Mouse (Mus musculus): Measurements from ENCODE around the gene Troap. TPM values are rescaled to one million over a fixed set of nuclear protein-coding genes. Genes with fewer than 3 reads are reported as not detected.

Gene Troap
- polyA plus RNA-seq, 1 experiment: 9.0 TPM

DNA sequence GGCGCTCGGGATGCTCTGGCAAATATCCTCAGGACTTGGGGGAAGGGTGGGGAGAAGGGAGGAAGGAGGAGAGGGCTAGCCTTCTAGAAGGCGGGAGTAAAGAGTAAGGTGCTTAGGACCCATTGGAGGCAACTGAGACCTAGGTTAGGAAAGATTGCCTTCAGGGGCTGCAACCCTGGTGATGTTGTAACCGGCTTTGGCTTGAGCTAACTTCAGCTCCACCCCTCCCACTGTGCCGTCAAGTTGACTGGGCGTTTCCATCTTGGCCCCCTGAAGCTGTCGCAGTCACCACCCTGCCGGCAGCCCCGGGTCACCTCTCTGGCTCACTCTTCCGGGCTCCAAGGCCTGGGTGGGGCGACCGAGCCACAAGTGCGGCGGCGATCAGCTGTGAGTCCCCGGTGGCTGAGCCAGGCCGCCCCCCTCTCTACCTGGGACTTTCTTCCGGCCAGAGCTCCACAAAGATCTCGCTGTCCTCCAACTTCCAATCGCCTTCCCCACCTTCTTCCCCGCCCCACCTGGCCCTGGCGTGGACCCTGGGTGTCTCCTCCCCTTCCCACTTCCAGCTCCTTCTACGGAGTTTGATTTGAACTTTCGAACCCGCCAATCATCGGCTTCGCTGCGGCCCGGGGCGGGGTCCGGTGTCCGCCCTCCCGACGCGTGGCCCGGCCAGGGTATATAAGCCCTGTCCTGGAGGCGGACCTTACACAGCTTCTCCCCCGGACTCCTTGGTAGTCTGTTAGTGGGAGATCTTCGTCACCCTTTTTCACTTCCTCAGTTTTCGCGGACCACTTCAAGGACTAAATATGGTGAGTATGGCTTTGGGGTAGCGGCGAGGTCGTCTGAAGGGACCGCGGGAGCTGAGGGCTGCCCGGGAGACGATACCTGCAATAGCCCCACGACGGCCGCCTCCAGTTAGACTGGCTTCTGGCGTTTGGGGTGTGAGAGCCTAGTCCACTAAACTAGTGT lies 44.5 kb upstream of the Troap start, which contains the start of gene Tuba1c:
TSS of gene Tuba1c (plus strand) at position 273 of the 966 bp plus-strand sequence.
- H3K27me3 ChIP-seq (ENCODE audit: control insufficient read depth, insufficient read depth, low read length): no peaks in the 10 kb centered on the region
- peak within 1 kb of the TSS; percentile 98 for H3K27ac ChIP-seq (ENCODE audit: insufficient read depth, low read depth, low read length)
- H3K4me3 ChIP-seq (ENCODE audit: low read depth, low read length): peak within 1 kb of the TSS; percentile 85
- 0 out of 2 replicates have a peak, but pooled peaks cover 2% of the 10 kb centered on the region for H3K4me1 ChIP-seq (ENCODE audit: control insufficient read depth, insufficient read depth, insufficient read length, low read length)
- H3K36me3 ChIP-seq (ENCODE audit: control insufficient read depth, insufficient read depth, low read length): peaks cover 11% of the 10 kb centered on the region
- peak; percentile 97 for TF ChIP-seq POLR2A (IDR thresholded peaks at IDR 0.05; ENCODE audit: low read depth, low read length)
- no peak for TF ChIP-seq CTCF (IDR thresholded peaks at IDR 0.05; ENCODE audit: extremely low read depth, insufficient read length, insufficient replicate concordance, low read depth, low read length)
- WGBS: 1% methylated on average over 52 of the region's 52 CpGs

DNA sequence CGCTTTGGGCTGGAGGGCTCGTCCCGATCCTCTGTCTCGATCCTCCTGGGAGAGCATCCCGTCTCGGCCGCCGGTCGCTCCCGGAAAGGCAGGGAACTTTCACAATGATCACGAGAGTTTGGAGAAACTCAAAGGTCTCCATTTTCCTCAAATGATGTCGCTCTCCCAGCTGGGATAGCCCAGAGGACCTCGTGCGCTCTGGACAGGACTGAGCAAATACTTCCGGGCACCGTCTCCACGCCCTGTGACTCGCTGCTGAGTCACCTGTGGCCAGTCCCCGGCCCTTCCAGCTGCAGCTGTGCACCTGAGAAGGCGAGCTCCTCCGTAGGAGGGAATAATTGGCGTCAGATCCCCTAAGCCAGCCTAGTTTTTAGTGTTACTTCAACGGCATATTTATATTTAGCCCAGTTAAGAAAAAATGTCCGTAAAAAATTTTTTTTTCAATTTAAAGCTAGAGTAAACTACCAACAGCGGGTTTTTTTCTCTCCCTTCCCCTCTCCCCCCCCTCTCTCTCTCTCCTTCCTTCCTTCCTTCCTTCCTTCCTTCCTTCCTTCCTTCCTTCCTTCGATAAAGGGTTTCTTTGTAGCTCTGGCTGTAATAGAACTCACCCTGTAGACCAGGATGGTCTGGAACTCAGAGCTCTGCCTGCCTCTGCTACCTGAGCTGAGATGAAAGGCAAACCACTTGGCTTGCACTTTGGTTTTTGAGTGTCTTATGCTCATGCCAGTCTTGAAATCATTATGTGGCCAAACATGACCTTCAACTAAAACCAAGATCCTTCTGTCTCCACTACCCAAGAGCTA lies 43.6 kb upstream of the Troap start:
- H3K27me3 ChIP-seq (ENCODE audit: control insufficient read depth, insufficient read depth, low read length): no peaks in the 10 kb centered on the region
- 0 out of 2 replicates have a peak, but pooled peaks cover 2% of the 10 kb centered on the region for H3K4me1 ChIP-seq (ENCODE audit: control insufficient read depth, insufficient read depth, insufficient read length, low read length)
- H3K27ac ChIP-seq (ENCODE audit: insufficient read depth, low read depth, low read length): peak overlapping the region; percentile 98
- H3K36me3 ChIP-seq (ENCODE audit: control insufficient read depth, insufficient read depth, low read length): peaks cover 20% of the 10 kb centered on the region
- peak overlapping the region; percentile 85 for H3K4me3 ChIP-seq (ENCODE audit: low read depth, low read length)
- TF ChIP-seq POLR2A (IDR thresholded peaks at IDR 0.05; ENCODE audit: low read depth, low read length) (no peak; the same call in 1 of the 2 replicates), CTCF (IDR thresholded peaks at IDR 0.05; ENCODE audit: extremely low read depth, insufficient read length, insufficient replicate concordance, low read depth, low read length) (no peak)
- 2% methylated on average over 26 of the region's 26 CpGs for WGBS

DNA sequence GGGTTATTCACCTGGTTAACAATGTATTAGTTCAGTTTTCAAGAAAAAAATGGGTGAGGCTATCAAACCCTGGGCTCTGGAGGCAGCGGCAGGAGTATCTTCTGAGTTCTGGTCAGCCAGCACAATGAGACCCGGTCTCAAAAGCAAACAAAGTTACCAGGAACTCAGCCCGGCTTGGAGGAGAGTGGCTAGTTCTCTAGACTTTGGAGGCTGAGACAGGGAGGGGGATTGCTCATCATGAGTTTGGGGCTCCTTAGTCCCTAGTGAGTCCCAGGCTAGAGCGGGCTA lies 43.0 kb upstream of the Troap start:
- Histone ChIP-seq H3K4me1 (ENCODE audit: control insufficient read depth, insufficient read depth, insufficient read length, low read length) (0 out of 2 replicates have a peak, but pooled peaks cover 2% of the 10 kb centered on the region), H3K27ac (ENCODE audit: insufficient read depth, low read depth, low read length) (peak overlapping the region; percentile 98), H3K36me3 (ENCODE audit: control insufficient read depth, insufficient read depth, low read length) (peaks cover 25% of the 10 kb centered on the region), H3K4me3 (ENCODE audit: low read depth, low read length) (peak overlapping the region; percentile 85), H3K27me3 (ENCODE audit: control insufficient read depth, insufficient read depth, low read length) (no peaks in the 10 kb centered on the region)
- TF ChIP-seq CTCF (IDR thresholded peaks at IDR 0.05; ENCODE audit: extremely low read depth, insufficient read length, insufficient replicate concordance, low read depth, low read length) (no peak), POLR2A (IDR thresholded peaks at IDR 0.05; ENCODE audit: low read depth, low read length) (no peak)
- 18% methylated on average over 4 of the region's 4 CpGs for WGBS

DNA sequence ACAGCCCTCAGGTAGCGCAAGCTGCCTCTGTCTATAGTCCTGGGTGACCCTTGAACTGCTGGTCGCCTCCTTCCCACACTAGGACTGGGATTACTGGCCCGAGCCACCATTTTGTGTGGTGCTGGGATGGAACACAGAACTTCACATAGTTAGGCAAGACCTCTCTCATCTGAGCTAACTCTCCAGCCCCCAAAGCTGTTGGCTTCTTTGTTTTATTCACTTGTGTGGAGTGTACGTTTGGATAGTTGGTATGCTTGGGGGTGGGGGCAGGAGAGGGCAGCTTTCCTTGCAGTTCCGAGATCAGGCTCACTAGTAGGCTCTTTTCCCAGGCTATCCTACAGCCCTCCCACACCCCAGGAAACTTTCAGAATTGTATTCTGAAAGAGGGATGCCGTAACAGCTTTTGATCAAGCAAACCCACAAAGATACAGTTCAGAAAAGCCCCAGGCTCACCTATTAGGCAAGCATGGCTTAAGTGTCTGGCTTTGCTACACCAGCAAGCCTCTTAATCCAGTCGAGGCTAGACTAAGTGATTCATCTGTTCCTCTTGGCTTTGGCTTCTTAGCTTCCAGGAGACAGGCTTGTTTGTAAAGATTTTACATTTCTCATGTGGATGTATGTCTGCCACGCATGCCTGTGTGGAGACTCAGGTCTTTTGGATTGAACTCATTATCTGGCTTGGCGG lies 42.2 kb upstream of the Troap start:
- Histone ChIP-seq H3K27me3 (ENCODE audit: control insufficient read depth, insufficient read depth, low read length) (no peaks in the 10 kb centered on the region), H3K36me3 (ENCODE audit: control insufficient read depth, insufficient read depth, low read length) (peaks cover 29% of the 10 kb centered on the region), H3K4me1 (ENCODE audit: control insufficient read depth, insufficient read depth, insufficient read length, low read length) (0 out of 2 replicates have a peak, but pooled peaks cover 2% of the 10 kb centered on the region), H3K27ac (ENCODE audit: insufficient read depth, low read depth, low read length) (peak overlapping the region; percentile 35), H3K4me3 (ENCODE audit: low read depth, low read length) (peak overlapping the region; percentile 54)
- 27% methylated on average over 9 of the region's 9 CpGs for WGBS
- TF ChIP-seq POLR2A (IDR thresholded peaks at IDR 0.05; ENCODE audit: low read depth, low read length): no peak
- TF ChIP-seq CTCF (IDR thresholded peaks at IDR 0.05; ENCODE audit: extremely low read depth, insufficient read length, insufficient replicate concordance, low read depth, low read length): no peak

DNA sequence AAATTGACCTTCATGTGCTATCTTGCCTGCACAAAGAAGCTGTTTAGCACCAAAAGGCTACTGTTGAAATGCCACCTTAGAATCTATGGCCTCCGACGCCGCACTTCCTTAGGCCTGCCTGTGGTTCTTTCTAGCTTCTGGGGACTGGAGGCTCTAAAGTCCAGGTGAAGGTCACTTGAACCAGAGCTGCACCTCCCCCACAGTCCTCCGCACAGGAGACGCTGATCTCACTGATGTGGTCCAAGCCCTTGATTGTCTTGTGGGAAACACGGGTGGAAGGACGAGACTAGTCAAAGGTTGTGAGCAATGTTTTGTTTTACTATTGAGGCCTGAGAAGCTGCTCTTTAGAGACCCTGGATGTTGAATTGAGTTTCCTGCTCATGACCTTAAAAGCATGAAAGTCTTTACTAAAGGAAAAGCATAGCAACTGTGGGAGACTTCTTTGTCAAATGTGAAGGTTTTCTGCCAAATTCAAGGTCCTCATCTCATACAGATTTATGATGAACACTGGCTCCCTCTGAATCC lies 41.6 kb upstream of the Troap start:
- peak overlapping the region; percentile 54 for H3K4me3 ChIP-seq (ENCODE audit: low read depth, low read length)
- peak overlapping the region; percentile 35 for H3K27ac ChIP-seq (ENCODE audit: insufficient read depth, low read depth, low read length)
- 23% methylated on average over 7 of the region's 7 CpGs for WGBS
- H3K4me1 ChIP-seq (ENCODE audit: control insufficient read depth, insufficient read depth, insufficient read length, low read length): 0 out of 2 replicates have a peak, but pooled peaks cover 2% of the 10 kb centered on the region
- no peaks in the 10 kb centered on the region for H3K27me3 ChIP-seq (ENCODE audit: control insufficient read depth, insufficient read depth, low read length)
- peaks cover 29% of the 10 kb centered on the region for H3K36me3 ChIP-seq (ENCODE audit: control insufficient read depth, insufficient read depth, low read length)
- TF ChIP-seq CTCF (IDR thresholded peaks at IDR 0.05; ENCODE audit: extremely low read depth, insufficient read length, insufficient replicate concordance, low read depth, low read length) (no peak), POLR2A (IDR thresholded peaks at IDR 0.05; ENCODE audit: low read depth, low read length) (no peak)

DNA sequence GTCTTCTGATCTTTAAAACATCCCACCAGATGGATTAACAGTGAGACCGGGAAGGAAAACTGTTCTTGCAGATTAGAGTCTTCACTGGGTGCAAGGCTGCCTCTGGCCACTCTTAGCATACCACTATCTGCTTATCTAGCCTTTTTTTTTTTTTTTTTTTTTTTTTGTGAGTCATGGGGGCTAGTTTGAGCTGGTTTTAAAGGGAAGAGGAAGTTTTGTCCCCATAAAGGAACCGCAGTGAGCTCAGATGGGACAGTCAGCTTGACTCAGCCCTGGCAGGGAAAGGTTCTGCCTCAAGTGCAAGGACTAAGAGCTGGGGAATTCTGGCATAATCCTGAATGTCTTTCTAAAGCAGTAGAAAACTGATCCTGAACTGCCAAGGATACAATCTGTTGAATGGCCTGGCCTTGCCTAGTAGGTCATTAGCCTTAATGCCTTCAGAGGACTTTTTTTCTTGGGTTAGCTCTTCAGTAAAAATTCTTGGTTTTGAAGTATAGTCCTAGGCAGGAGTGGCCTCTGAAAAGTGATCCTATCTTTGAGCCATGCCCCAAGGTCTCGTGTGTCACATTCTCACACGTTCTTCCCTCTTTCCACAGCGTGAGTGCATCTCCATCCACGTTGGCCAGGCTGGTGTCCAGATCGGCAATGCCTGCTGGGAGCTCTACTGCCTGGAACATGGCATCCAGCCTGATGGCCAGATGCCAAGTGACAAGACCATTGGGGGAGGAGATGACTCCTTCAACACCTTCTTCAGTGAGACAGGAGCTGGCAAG lies 40.7 kb upstream of the Troap start:
- no peaks in the 10 kb centered on the region for H3K4me1 ChIP-seq (ENCODE audit: control insufficient read depth, insufficient read depth, insufficient read length, low read length)
- 63% methylated on average over 7 of the region's 7 CpGs for WGBS
- no peaks in the 10 kb centered on the region for H3K27me3 ChIP-seq (ENCODE audit: control insufficient read depth, insufficient read depth, low read length)
- no peak overlapping the region for H3K4me3 ChIP-seq (ENCODE audit: low read depth, low read length)
- peaks cover 36% of the 10 kb centered on the region for H3K36me3 ChIP-seq (ENCODE audit: control insufficient read depth, insufficient read depth, low read length)
- TF ChIP-seq POLR2A (IDR thresholded peaks at IDR 0.05; ENCODE audit: low read depth, low read length) (no peak), CTCF (IDR thresholded peaks at IDR 0.05; ENCODE audit: extremely low read depth, insufficient read length, insufficient replicate concordance, low read depth, low read length) (no peak)
- peak overlapping the region; percentile 23; the same call in 1 of the 2 replicates for H3K27ac ChIP-seq (ENCODE audit: insufficient read depth, low read depth, low read length)
